Mouse (Mus musculus): ENCODE results near the gene Fbn1. TPM values are rescaled to one million over a fixed set of nuclear protein-coding genes. Genes with fewer than 3 reads are reported as not detected.

Fbn1 gene
- total RNA-seq, 2 experiments from 2014 or later = 0.05 to 0.17 TPM

DNA sequence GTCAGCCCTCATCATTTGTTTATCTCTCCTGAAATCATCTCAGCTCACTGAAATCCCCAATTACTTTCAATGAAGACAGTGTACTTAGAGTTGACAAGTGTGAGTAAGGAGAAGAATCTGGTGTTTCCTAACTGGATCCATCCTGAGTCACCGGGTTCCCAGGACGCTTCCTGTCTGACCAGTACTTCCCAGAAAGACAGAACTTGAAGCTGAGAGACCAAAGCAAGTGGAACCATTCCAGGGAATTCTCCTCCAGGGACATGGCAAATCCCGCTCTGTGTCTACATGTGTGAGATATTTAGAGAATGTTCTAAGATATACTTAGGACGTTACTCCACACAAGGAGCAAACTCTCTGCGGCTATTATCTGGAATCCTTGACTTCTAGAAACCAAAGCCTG, 158.6 kb downstream of the Fbn1 start:
- no peak for ATAC-seq (replicated peaks; ENCODE audit: poor library complexity)

DNA sequence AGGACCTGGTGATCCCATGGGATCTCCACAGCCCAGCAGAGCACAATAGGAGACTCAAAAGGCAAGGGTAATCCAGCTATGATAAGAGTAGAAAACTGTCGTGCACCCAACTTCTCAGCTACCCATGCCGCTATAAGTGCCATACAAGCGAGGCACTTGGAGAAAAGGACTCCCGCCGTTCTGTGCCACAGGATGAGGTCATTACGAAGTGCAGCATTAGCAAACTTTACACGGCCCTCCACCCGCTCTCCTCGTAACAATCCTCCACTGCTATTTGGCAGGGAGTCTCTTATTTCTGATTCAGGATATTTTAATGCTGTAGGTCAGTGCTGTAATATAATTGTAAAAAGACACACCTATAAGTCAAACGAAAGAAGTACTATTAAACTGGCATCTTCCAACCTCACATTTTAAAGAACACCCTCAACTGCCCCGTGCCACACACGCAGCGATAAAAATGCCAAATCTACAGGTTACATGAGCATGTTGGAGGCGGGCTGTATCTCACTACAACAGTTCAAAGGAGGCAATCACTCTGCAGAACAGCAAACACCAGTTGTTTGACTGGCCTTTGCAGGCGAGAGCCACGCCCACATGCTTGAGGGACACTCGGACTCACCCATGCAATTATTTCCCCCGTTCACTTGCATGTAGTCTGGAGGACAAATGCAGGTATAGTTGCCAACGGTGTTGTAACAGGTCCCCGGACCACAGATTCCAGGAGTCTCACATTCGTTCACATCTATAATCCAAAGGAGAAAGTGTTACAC, 165.4 kb downstream of the Fbn1 start:
- ATAC-seq (replicated peaks; ENCODE audit: poor library complexity) = no peak

DNA sequence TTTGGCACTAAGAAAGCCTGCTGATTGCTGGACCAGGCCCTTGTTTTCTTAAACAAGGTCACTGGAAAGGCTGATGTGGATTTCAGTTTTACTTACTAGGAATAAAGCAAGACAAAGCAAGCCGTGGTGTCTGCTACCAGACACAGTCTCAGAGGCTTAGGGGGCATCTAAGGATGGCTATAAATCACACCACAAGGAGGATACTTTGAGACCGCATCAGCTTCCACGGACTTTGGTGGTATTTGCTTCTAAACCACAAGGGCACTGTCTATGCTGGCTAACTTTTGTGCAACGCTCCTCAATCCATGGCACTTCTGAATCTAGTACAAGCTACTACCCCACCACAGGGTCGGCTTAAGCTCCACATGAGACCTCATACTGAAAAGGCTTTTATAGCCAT, 167.4 kb downstream of the Fbn1 start:
- no peak for ATAC-seq (replicated peaks; ENCODE audit: poor library complexity)

DNA sequence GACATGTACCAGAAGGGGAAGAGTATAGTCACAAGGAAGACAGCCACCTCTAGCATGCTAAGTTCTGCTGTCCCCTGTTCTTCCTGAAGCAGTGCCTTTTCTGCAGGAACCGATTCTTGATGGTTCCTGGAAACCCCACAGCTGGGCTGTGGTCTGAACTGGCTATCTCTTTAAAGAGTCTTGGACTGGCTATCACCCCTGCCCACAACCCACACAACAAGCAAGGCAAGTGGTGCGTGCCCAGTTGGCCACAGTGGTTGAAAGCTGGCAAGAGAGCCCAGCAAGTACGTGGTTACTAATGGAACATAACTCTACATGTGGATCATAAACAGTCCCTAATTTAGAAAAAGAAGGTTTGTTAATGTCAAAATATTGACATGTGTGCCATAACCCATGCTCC, 170.6 kb downstream of the Fbn1 start:
- peak; percentile 44 for ATAC-seq (replicated peaks; ENCODE audit: poor library complexity)

DNA sequence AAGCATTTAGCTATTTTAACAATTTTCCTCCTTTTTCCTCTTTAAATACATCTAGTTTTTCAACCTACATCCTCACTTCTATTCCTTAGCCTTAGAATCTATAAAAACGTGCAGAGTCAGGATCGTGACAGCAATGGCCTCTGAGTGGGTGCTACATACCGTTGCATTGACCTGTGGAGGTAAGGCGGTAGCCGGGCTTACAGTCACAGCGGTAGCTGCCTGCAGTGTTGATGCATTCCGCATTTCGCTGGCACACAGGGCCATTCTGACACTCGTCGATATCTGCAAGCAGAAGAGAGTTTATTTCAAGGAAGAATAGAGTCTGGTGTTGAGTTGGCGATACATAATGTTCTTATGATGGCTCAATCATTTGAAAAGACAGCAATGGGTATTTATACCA, 172.6 kb downstream of the Fbn1 start:
- ATAC-seq (replicated peaks; ENCODE audit: poor library complexity) = no peak

DNA sequence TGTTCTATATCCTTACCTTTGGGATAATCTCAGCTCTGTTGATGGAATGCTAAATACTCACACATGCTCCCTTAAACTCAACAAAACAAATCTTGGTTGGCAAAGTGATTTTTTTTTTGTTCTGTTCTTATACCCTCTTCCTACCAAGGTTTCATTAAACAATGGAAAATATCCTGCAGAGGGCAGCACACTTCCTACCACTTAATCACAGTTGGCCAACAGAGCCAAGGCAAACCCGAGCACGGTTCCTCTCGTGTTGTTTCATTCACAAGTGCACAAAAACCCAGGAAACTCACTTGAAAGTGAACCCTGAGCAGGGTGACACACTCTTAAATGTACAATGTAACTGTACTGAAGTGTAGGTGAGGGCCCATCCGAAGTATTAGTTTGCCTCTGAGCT, 173.6 kb downstream of the Fbn1 start:
- peak; percentile 68 for ATAC-seq (replicated peaks; ENCODE audit: poor library complexity)

DNA sequence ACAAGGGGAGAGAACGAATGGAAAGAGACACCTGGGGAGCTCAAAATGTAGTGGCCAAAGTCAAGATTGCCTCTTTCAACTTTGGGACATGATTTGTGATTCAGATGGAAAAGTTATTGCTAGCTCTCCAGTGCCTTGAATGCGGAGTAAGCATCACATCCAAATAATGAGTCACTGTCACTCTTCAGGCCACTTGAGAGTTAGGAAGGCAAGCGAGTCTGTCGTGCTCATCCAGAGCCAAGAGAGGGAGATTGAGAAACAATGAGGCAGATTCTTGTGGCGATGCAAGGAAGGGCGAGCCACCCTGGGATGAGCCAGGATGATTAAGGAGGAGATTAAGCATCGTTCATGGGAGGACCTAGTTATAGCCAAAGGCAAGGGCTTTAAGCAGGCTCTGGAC, 176.2 kb downstream of the Fbn1 start:
- ATAC-seq (replicated peaks; ENCODE audit: poor library complexity) = no peak

DNA sequence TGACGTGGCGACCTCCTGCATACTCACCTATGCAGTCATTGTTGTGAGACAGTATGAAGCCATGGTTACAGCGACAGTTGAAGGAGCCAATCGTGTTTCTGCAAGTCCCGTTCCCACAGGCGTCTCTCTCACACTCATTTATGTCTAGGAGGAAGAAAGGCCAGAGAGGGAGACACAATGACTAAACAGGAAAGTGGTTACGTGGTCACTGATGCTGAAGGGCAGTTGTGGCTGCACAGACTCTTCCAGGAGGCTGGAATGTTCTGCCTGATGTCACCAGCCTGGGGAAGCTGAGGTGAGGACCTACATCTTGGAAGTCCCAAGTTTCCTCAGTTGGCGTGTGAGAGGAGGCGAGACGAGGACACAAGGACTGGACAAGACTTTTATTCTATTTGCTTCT, 177.3 kb downstream of the Fbn1 start:
- ATAC-seq (replicated peaks; ENCODE audit: poor library complexity) = no peak

DNA sequence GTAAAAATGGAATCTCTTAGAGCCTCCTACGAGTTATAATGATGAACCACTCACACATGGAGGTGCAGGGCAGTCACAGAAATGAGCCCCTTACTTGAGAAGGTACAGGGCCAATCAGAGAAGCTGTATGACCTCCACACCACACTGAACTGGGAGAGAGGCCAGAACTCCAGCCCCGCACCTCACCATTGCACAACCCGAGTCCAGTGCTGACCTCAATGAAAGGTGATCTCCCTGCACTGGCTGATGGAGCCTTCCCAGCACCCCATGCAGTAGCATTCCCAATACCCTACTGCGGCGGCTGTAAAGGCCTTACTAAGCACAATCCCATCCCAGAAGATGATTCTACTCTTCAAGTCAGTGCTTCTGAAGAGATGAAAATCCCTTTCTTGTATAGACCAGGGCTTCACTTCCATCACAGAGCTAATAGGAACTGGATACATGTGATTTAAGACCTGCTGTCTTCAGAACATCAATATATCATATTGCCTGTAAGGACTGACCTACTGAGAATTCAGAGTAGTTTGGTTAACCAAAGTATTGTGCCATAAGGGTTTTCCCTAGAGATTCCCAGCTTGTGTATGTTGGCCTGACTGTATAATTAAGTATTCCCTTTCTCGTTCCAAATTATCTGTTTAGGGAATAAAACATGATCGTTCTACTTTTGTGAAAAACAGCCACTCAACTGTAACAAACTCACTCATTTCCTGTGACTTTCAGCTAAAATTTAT, 182.5 kb downstream of the Fbn1 start:
- no peak for ATAC-seq (replicated peaks; ENCODE audit: poor library complexity)

DNA sequence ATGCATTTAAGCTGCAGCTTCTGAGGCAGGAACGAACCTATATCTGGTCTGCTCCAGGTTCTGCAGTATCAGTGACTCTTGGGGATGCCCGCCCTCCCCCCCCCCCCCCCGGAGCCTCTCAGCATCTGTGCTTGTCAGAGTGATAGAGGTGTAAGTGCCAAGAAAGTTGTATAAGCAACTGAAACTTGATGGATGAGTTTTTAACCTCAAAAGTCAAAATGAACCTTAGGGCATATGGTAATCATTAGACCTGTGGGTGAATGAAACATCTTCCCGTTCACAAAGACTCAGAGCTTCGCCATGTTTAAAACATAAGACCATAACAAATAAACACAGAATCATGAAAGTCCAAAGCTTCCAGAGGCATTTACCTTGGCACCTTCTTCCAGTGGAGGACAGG, 183.3 kb downstream of the Fbn1 start:
- no peak for ATAC-seq (replicated peaks; ENCODE audit: poor library complexity)

DNA sequence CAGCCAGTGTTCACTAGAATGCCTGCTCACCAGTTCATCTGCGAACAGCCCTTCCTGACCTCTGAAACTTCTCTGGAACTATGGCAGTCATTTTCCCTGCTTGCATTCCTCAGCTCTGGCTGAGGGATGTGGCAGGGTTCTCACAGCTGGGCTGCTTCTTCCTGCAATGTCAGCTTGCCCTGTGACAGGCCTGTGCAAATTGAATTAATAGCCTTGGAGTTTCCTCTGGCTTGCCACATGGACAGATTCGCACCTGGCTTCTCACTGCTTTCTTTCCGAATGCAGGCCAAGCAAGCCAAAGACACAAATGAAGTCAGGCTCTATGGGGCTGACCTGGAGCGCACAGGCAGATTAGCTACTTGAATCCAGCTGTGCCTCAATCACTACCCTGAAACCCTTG, 184.4 kb downstream of the Fbn1 start:
- no peak for ATAC-seq (replicated peaks; ENCODE audit: poor library complexity)

DNA sequence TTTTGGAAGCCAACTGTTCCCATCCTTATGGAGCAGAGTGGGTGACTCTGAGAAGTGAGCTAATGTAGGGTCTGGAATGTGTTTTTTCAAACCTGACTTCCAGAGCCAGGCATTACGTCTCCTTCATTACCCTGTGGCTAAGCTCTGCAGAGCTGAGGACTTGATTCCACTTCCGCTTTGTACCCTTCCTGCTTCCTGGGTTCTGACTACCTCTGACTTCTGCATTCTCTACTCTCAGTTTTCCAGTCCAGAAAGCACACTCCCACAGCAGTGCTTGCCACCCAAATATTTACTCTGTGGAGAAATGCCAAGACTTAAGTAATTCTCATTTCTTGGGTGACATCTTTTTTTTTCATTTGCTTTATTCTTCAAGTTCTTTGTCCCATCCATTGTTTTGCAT, 185.2 kb downstream of the Fbn1 start:
- ATAC-seq (replicated peaks; ENCODE audit: poor library complexity) = peak; percentile 86

DNA sequence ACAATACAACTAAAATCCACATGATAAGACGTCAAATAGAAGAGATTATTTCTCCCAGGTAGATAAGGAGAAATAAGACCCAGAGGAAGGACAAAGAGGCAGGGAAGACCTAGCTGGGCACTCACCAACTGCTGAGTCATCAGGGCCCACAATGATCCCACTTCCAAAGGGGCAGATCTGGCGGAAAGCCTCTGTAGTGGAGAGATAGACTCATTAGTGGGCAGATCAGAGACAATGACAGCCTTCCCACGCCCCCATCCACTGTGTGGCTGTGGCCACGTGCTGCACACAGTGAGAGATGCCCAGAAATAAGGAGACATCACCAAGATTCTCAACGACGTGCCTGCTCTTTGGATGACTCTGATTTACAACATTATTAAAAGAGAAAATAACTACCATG, 186.7 kb downstream of the Fbn1 start:
- ATAC-seq (replicated peaks; ENCODE audit: poor library complexity) = no peak

DNA sequence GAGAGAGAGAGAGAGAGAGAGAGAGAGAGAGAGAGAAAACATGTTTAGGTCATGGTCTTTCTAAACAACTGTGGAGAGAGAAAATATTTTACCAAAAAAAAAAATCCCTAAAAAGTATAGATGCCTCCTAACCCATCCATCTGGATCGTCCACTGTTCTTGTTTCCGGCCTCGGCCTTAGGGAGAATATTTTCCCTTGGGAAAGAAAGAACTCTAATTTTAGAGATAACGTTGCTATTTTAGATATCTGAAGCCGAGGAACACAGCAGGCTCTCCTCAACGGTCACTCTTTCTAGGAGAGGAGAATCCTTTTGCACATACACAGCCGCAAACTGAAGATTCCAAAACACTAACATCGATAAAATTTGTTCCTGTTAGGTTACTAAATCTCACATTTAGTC, 188.1 kb downstream of the Fbn1 start:
- ATAC-seq (replicated peaks; ENCODE audit: poor library complexity) = no peak

DNA sequence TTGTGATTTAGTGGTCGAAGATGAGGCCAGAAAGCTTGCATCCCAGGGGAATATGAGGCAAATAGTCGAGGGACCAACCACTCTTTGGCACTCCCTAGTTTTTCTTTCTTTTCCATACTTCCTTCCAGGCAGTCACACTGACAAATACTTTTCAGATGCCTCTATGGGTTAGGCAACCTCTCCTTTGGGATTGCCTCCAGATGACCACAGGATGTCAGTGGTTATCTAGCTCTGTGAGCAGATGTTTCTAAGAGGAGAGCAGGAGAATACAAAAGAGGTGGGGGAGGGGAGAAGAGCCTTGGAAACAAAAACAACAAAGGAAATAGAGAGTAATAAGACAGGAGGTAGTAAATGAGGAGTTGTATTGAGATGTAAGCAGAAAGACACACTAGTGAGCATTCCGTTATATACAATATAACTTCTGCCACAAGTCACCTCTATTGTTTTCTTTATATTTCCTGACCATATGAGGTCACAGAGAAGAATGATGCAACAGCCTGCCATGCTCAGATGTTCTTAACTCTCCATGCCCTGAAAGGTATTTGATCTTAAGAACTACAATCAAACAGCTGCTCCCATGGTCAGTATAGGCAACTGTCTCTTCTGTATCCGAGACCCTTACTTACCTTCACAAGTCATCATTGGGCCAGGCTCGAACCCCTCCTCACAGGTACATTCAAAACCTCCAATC, 189.3 kb downstream of the Fbn1 start:
- peak; percentile 26; the same call in 1 of the 2 replicates for ATAC-seq (replicated peaks; ENCODE audit: poor library complexity)

DNA sequence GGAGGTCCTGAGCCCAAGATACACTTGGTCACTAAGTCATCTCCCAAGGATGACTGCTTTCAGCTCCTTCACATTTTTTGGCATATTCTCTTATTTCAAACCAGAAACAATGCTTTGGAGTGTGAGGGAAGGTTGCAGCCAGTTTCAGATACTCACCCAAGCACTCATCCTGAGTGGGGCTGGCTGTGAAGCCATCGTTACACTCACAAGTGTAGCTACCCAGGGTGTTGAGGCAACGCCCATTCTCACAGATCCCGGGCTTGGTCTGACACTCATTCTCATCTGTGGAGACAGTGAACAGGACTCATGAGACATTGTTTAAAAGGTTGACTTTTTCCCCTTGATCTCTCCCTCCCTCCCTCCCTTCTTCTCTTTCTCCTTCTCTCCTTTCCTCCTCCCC, 192.6 kb downstream of the Fbn1 start:
- ATAC-seq (replicated peaks; ENCODE audit: poor library complexity) = no peak

DNA sequence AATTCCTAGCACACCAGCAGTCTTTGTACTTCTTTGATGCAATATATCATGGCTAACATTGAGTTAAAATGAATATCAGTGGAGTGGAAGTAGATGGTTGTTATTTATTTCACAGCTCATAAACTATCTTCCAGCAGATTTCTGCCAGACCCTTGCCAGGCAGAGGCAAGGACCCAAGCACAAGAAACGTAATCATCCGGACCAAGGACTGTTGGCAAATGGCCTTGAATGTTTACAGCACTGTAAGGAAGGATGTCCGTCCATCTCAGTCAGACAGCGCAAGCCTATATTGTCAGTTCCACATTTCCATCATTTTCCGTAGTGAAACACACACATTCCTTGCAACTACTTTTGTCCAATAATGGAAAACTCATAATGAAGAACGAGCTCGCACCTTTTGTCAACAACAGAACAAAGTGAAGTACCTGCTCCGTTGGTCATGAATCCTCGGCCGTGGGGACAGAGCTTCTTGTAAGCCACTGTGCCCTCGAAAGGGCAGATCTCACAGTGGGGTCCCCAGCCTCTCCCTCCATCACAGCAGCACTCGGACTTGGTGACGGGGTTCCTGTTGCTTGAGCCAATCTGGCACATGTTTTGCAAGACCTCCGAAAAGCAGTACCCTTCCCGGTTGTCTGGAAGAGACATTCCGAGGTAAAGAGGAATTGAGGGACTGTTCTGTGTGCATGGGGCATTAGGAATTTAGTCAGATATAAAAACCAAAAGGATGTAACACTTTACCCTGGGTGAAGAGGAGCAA, 193.4 kb downstream of the Fbn1 start:
- ATAC-seq (replicated peaks; ENCODE audit: poor library complexity) = no peak

DNA sequence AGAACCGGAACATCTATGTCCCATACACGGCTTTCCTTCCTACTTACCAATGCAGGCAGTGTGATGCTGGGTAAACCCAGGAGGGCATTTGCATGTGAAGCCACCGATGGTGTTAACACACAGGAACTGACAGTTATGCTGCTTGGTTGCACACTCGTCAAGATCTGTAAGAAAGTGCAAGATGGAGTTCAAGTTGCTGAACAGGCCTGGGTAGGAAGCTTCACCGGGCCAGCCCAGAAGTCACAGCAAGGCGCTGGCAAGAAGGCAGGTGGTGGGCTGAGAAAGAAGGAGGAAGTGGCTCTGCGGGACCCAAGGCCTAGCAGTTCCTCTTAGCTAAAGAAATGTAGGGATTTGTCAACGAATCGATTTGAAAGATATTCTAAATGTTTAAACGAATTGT, 198.1 kb downstream of the Fbn1 start:
- ATAC-seq (replicated peaks; ENCODE audit: poor library complexity) = peak; percentile 88

DNA sequence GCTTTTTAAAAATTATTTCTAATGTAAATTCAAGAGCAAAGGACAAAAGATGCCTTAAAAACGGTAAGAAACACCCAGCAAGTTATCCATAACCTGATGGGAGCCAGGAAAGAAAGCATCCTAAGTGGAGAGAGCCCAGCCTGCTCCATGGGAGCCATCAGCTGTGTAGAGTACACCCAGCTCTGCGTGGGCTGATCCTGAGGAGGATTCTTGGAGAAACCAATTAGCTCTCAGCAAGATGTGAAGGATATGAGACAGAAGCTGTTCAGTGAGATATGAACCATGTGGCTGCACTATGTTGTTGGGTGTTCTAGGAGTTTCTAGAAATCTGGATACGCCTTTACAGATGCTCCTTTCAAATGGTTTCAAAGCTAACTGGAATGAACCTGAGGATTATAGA, 202.1 kb downstream of the Fbn1 start:
- ATAC-seq (replicated peaks; ENCODE audit: poor library complexity) = no peak

DNA sequence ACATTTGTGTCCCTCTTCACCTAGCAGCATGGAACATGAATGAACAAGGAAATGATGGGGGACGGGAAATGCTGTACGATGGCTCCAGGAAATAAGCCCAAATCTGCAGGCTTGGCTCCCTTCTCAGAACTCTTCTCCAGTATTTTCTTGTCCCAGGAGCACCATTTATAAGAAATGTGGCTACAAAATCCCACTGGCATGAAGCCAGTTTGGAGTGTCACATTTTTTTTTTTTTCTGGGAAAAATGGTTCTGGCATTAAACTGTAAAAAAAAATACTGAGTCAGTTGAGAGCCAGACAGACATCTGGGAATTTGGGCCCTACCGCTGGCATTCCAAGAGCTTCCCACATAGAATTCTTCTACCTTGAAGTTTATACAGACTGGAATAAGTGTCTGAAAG, 203.0 kb downstream of the Fbn1 start:
- no peak for ATAC-seq (replicated peaks; ENCODE audit: poor library complexity)

DNA sequence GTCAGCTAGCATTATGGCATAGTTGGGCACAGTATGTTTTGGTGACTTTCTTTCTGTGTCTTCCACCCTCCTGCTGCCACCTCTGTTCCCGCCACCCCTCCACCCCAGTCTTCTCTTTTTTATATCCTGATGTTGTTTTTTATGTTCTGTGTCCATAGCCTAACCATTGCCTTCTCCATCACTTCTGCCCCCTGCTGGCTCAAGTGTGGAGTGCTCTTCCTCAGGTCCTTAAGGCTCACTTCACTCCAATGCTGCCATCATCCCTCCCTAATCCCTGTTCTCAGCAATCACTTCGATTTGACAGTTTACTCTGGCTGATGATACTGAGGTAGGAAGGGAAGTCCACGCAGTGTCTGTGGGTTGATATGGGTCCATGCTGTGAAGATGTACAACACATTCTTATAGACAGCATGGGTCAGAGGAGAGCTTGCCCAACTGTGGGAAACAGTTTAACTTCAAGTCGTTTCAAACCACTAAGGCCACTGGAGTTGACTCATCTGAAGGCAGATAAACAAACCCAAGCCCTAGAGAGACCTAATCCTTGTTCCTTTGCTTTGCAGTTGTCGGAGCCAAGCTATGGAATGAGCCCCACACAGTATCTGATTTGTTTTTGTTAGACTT, 203.9 kb downstream of the Fbn1 start:
- peak; percentile 68 for ATAC-seq (replicated peaks; ENCODE audit: poor library complexity)
